16 mouse cellular contexts compared by ENCODE assay signal in the genomic region with DNA sequence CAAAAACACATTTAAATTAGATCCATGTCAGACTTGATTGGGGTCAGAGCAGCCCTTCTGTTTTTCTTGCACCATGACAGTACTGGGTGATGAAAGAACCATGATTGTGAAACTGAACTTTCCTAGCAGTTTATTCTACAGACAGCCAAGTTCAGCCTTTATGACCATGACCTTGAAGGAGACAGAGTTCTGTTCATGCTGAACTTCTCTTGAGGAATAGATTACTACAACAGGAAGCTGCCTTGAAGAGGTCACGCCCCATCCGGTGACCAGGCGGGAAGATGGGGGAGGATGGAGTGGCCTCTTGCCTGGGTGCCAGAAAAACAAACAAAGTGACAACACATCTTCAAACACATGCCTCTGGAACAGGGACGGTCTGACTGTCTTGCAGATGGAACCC.
DNase-seq lines count a peak whose midpoint lies in the region; ATAC-seq and TF ChIP-seq lines count a peak whose summit lies in the region.
"Had no signal": no experiment of that assay in that cellular context is flagged by ENCODE, and none has a peak within 500 bp of the region (broad histone marks: within the 10 kb centered on the region; RNA-seq: fewer than 3 reads in every experiment).

No protein-coding gene starts in this region.

- no peak overlapping the region for H3K27ac ChIP-seq in kidney, adult 2 months (ENCODE audit: insufficient read depth, low read depth, low read length)
- no peak overlapping the region for H3K27ac ChIP-seq in kidney, embryonic 15.5 days
- 0 out of 2 replicates have a peak overlapping the region, but pooled peaks have one; percentile 2 for H3K27ac ChIP-seq in macrophage
- H3K27ac ChIP-seq in hindbrain, embryonic 13.5 days = no peak overlapping the region
- H3K27ac ChIP-seq: embryonic facial prominence, embryonic 13.5 days; forebrain, embryonic 10.5 days; gastrocnemius, adult 2 months; midbrain, embryonic 12.5 days had no signal

- intact Hi-C loops in heart, postnatal 10 days (cut with DNase I) = no loop called here

- no peaks in the 10 kb centered on the region for H3K9me3 ChIP-seq in kidney, embryonic 15.5 days (replicated peaks)
- no peaks in the 10 kb centered on the region for H3K9me3 ChIP-seq in hindbrain, embryonic 13.5 days
- H3K9me3 ChIP-seq: embryonic facial prominence, embryonic 13.5 days; forebrain, embryonic 10.5 days; midbrain, embryonic 12.5 days had no signal

- no peak for ATAC-seq in kidney, embryonic 15.5 days (replicated peaks; ENCODE audit: low FRiP score)
- ATAC-seq in hindbrain, embryonic 13.5 days (ENCODE audit: low FRiP score) = no peak

- TF ChIP-seq POLR2A in kidney, adult 2 months (IDR thresholded peaks at IDR 0.05; ENCODE audit: low read depth, low read length) = no peak
- TF ChIP-seq POLR2A in lung, adult 2 months (IDR thresholded peaks at IDR 0.05; ENCODE audit: borderline replicate concordance, extremely low read depth, low read depth, low read length) = no peak

- WGBS in kidney, adult 2 months = 40% methylated on average over 4 of the region's 4 CpGs
- WGBS in kidney, embryonic 15.5 days = 26% methylated on average over 4 of the region's 4 CpGs
- 36% methylated on average over 4 of the region's 4 CpGs for WGBS in lung, adult 2 months
- WGBS in macrophage (ENCODE audit: missing documents) = 39% methylated on average over 4 of the region's 4 CpGs
- 76% methylated on average over 4 of the region's 4 CpGs for WGBS in hindbrain, embryonic 13.5 days

- no peaks in the 10 kb centered on the region for H3K4me1 ChIP-seq in kidney, adult 2 months (ENCODE audit: control insufficient read depth, insufficient read depth, low read length)
- peaks cover 7% of the 10 kb centered on the region for H3K4me1 ChIP-seq in kidney, embryonic 15.5 days
- H3K4me1 ChIP-seq in lung, adult 2 months (ENCODE audit: control insufficient read depth, insufficient read depth, low read length) = no peaks in the 10 kb centered on the region
- H3K4me1 ChIP-seq in hindbrain, embryonic 13.5 days (replicated peaks) = peaks cover 4% of the 10 kb centered on the region
- H3K4me1 ChIP-seq: midbrain, embryonic 12.5 days had no signal

- TF ChIP-seq CTCF in kidney, adult 2 months (conservative IDR thresholded peaks at IDR 0.05; ENCODE audit: insufficient read depth, insufficient read length, low read depth, low read length) = no peak
- no peak for TF ChIP-seq CTCF in lung, adult 2 months (IDR thresholded peaks at IDR 0.05; ENCODE audit: insufficient read depth, low read length)

- H3K36me3 ChIP-seq in kidney, adult 2 months (ENCODE audit: control insufficient read depth, insufficient read depth, low read length) = no peaks in the 10 kb centered on the region
- no peaks in the 10 kb centered on the region for H3K36me3 ChIP-seq in kidney, embryonic 15.5 days
- H3K36me3 ChIP-seq in macrophage (ENCODE audit: inconsistent target) = no peaks in the 10 kb centered on the region
- no peaks in the 10 kb centered on the region for H3K36me3 ChIP-seq in hindbrain, embryonic 13.5 days
- H3K36me3 ChIP-seq: embryonic facial prominence, embryonic 13.5 days; forebrain, embryonic 10.5 days; G1E; midbrain, embryonic 12.5 days had no signal

- no peaks in the 10 kb centered on the region for H3K27me3 ChIP-seq in kidney, adult 2 months (replicated peaks; ENCODE audit: control insufficient read depth, insufficient read depth, low read length)
- H3K27me3 ChIP-seq in kidney, embryonic 15.5 days = no peaks in the 10 kb centered on the region
- H3K27me3 ChIP-seq in hindbrain, embryonic 13.5 days = no peaks in the 10 kb centered on the region
- H3K27me3 ChIP-seq: embryonic facial prominence, embryonic 13.5 days; midbrain, embryonic 12.5 days had no signal

- H3K9ac ChIP-seq in kidney, embryonic 15.5 days = no peak overlapping the region
- H3K9ac ChIP-seq in hindbrain, embryonic 13.5 days = no peak overlapping the region
- H3K9ac ChIP-seq: embryonic facial prominence, embryonic 13.5 days; midbrain, embryonic 12.5 days had no signal

- peak; percentile 57 for DNase-seq in kidney, adult 2 months
- DNase-seq in gonadal fat pad, adult 2 months (ENCODE audit: low read depth) = peak; percentile 22
- peak; percentile 5 for DNase-seq in lung, adult 2 months
- no peak for DNase-seq in frontal cortex, adult 2 months (ENCODE audit: extremely low spot score in 1 of 2, low spot score in 1 of 2)
- no peak for DNase-seq in heart, postnatal 10 days
- DNase-seq: cerebellum, postnatal 36 days; gastrocnemius, adult 2 months; heart, postnatal 4 days had no signal

- no peaks in the 10 kb centered on the region for H3K79me2 ChIP-seq in macrophage (ENCODE audit: inconsistent target)

- no peak overlapping the region for H3K4me2 ChIP-seq in kidney, embryonic 15.5 days
- H3K4me2 ChIP-seq in hindbrain, embryonic 13.5 days = no peak overlapping the region
- H3K4me2 ChIP-seq: embryonic facial prominence, embryonic 13.5 days; liver, embryonic 11.5 days; midbrain, embryonic 12.5 days had no signal

- no peak overlapping the region for H3K4me3 ChIP-seq in kidney, adult 2 months (ENCODE audit: insufficient read depth, low read depth, low read length)
- no peak overlapping the region for H3K4me3 ChIP-seq in kidney, embryonic 15.5 days (replicated peaks)
- no peak overlapping the region for H3K4me3 ChIP-seq in lung, adult 2 months (replicated peaks; ENCODE audit: extremely low read depth, low read depth, low read length)
- no peak overlapping the region for H3K4me3 ChIP-seq in macrophage (ENCODE audit: inconsistent target)
- no peak overlapping the region for H3K4me3 ChIP-seq in hindbrain, embryonic 13.5 days
- H3K4me3 ChIP-seq: embryonic facial prominence, embryonic 13.5 days; forebrain, embryonic 10.5 days; gastrocnemius, adult 2 months; midbrain, embryonic 12.5 days had no signal

Comparison
In these comparisons a context has a peak if more than half of its experiments do, and no peak if none do; other contexts are left out.
1. DNase-seq: peak in kidney, adult 2 months (single experiment), gonadal fat pad, adult 2 months (single experiment) and lung, adult 2 months (single experiment); none in frontal cortex, adult 2 months (0 of 2) and heart, postnatal 10 days (0 of 2).